Mouse (Mus musculus) lung, postnatal 0 days (tissue): ENCODE data around the gene Pcolce2. TPM values are rescaled to one million over a fixed set of nuclear protein-coding genes. Genes with fewer than 3 reads are reported as not detected.

Experiments
- ATAC-seq: fragments of 200-750 bp; cut with Nextera tagmentation; 2 replicates; pipeline ENCODE4 v1.8.0; 2017; ENCODE audit warnings: moderate library complexity
- DNase-seq: peaks from one replicate; pipeline ENCODE4 v3.0.0-alpha.2; 2016; ENCODE audit warnings: low spot score
- H3K27ac ChIP-seq: fragments of 300-500 bp; sonication (generic); 2 replicates; pipeline ENCODE4 v1.5.1; 2014; ENCODE audit warnings: antibody characterized with exemption, mild to moderate bottlenecking, low read length, mixed read lengths
- H3K27me3 ChIP-seq: fragments of 300-500 bp; sonication (generic); replicated peaks from 2 replicates; pipeline ENCODE4 v1.6.1; 2014; ENCODE audit warnings: low read length, mixed read lengths; ENCODE audit not compliant: insufficient read depth
- H3K36me3 ChIP-seq: fragments of 300-500 bp; sonication (generic); 2 replicates; pipeline ENCODE4 v1.6.1; 2014; ENCODE audit warnings: low read length, mixed read lengths; ENCODE audit not compliant: insufficient read depth
- H3K4me1 ChIP-seq: fragments of 300-500 bp; sonication (generic); 2 replicates; pipeline ENCODE4 v1.6.1; 2014; ENCODE audit warnings: antibody characterized with exemption, low read depth, low read length, mixed read lengths; ENCODE audit not compliant: insufficient read depth
- H3K4me2 ChIP-seq: fragments of 300-500 bp; sonication (generic); replicated peaks from 2 replicates; pipeline ENCODE4 v1.6.1; 2014; ENCODE audit warnings: low read depth, mild to moderate bottlenecking, low read length, moderate library complexity, mixed read lengths
- H3K4me3 ChIP-seq: fragments of 300-500 bp; sonication (generic); 2 replicates; pipeline ENCODE4 v1.5.1; 2014; ENCODE audit warnings: low read depth, low read length
- H3K9ac ChIP-seq: fragments of 300-500 bp; sonication (generic); replicated peaks from 2 replicates; pipeline ENCODE4 v1.6.1; 2014; ENCODE audit warnings: low read depth, mild to moderate bottlenecking
- H3K9me3 ChIP-seq: fragments of 300-500 bp; sonication (generic); 2 replicates; pipeline ENCODE4 v1.6.1; 2016; ENCODE audit warnings: low read length, mixed read lengths
- CTCF ChIP-seq: IDR thresholded peaks from 2 replicates; pipeline ENCODE4 v1.5.1; 2016; ENCODE audit warnings: antibody characterized with exemption, mild to moderate bottlenecking
- EP300 ChIP-seq: IDR thresholded peaks from 2 replicates; pipeline ENCODE4 v1.6.1; 2016; ENCODE audit warnings: antibody characterized with exemption, mild to moderate bottlenecking, control low read depth
- WGBS: fragments of 180-500 bp; shearing (Covaris S2); extraction: QIAGEN DNeasy Blood & Tissue Kit; methylation state at CpG from one replicate; pipeline ENCODE4 v1.1.7; 2014; 5-methylcytosine and 5-hydroxymethylcytosine counted together
- polyA plus RNA-seq: library from polyadenylated mRNA; unstranded; fragments of >200 nt; fragmentation: Nextera tagmentation; extraction: Ambion mirVana; gene quantifications from 2 replicates; pipeline ENCODE4 v1.2.1, GENCODE M21; 2015

Gene Pcolce2
- polyA plus RNA-seq, 1 experiment from 2014 or later: 52.1 TPM

GRCm38 (mm10) chr9:95645926-95646325 is 8.5 kb downstream of the Pcolce2 start:
- ATAC-seq: no peak
- Histone ChIP-seq H3K36me3 (no peaks in the 10 kb centered on the region), H3K4me3 (no peak overlapping the region), H3K9me3 (no peaks in the 10 kb centered on the region), H3K4me1 (no peaks in the 10 kb centered on the region), H3K27ac (no peak overlapping the region), H3K4me2 (no peak overlapping the region), H3K9ac (no peak overlapping the region), H3K27me3 (no peaks in the 10 kb centered on the region)
- no peak for DNase-seq
- 89% methylated on average over 8 of the region's 8 CpGs for WGBS
- TF ChIP-seq CTCF: no peak
- TF ChIP-seq EP300: no peak

- Histone ChIP-seq H3K36me3 (no peaks in the 10 kb centered on the region), H3K4me2 (no peak overlapping the region), H3K27ac (no peak overlapping the region), H3K4me3 (no peak overlapping the region), H3K9ac (no peak overlapping the region), H3K9me3 (no peaks in the 10 kb centered on the region), H3K27me3 (no peaks in the 10 kb centered on the region), H3K4me1 (no peaks in the 10 kb centered on the region)
- peak; percentile 16 for DNase-seq
- 70% methylated on average over 6 of the region's 6 CpGs for WGBS
- TF ChIP-seq EP300: no peak
- TF ChIP-seq CTCF: no peak
- ATAC-seq: no peak
Observed at GRCm38 (mm10) chr9:95653363-95653762, 16.0 kb downstream of the Pcolce2 start.

DNA sequence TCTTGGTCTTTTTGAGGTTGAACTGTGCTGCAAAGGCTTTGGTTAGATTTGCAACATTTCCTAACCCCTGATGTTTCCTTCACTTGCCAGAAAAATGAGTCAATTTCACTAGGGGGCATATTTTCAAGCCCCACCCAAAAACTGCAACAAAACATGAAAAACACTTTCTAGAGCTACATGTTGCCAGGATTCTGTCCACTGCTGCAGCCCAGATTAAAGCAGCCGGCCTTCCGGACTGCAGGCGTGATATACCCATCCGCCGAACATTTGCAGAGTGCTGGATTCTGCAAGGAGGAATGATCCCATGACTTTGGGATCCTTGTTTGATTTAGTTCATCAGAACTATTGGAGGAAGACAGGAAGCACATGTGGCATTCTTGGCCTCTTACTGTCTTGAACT is 17.0 kb downstream of the Pcolce2 start:
- H3K9ac ChIP-seq: no peak overlapping the region
- H3K9me3 ChIP-seq: no peaks in the 10 kb centered on the region
- ATAC-seq: peak; percentile 28; the same call in 1 of the 2 replicates
- H3K36me3 ChIP-seq: no peaks in the 10 kb centered on the region
- H3K27me3 ChIP-seq: no peaks in the 10 kb centered on the region
- no peaks in the 10 kb centered on the region for H3K4me1 ChIP-seq
- no peak overlapping the region for H3K4me3 ChIP-seq
- WGBS: 69% methylated on average over 5 of the region's 5 CpGs
- TF ChIP-seq EP300: no peak
- peak; percentile 9; the same call in 1 of the 2 replicates for TF ChIP-seq CTCF
- no peak overlapping the region for H3K4me2 ChIP-seq
- H3K27ac ChIP-seq: no peak overlapping the region
- DNase-seq: peak; percentile 55

GRCm38 (mm10) chr9:95657941-95658340 is 20.5 kb downstream of the Pcolce2 start:
- no peaks in the 10 kb centered on the region for H3K36me3 ChIP-seq
- H3K9ac ChIP-seq: no peak overlapping the region
- no peak for DNase-seq
- H3K4me1 ChIP-seq: no peaks in the 10 kb centered on the region
- no peak overlapping the region for H3K4me2 ChIP-seq
- TF ChIP-seq CTCF: no peak
- TF ChIP-seq EP300: no peak
- no peaks in the 10 kb centered on the region for H3K9me3 ChIP-seq
- H3K27ac ChIP-seq: no peak overlapping the region
- ATAC-seq: no peak
- no peaks in the 10 kb centered on the region for H3K27me3 ChIP-seq
- WGBS: 77% methylated on average over 2 of the region's 2 CpGs
- H3K4me3 ChIP-seq: no peak overlapping the region

DNA sequence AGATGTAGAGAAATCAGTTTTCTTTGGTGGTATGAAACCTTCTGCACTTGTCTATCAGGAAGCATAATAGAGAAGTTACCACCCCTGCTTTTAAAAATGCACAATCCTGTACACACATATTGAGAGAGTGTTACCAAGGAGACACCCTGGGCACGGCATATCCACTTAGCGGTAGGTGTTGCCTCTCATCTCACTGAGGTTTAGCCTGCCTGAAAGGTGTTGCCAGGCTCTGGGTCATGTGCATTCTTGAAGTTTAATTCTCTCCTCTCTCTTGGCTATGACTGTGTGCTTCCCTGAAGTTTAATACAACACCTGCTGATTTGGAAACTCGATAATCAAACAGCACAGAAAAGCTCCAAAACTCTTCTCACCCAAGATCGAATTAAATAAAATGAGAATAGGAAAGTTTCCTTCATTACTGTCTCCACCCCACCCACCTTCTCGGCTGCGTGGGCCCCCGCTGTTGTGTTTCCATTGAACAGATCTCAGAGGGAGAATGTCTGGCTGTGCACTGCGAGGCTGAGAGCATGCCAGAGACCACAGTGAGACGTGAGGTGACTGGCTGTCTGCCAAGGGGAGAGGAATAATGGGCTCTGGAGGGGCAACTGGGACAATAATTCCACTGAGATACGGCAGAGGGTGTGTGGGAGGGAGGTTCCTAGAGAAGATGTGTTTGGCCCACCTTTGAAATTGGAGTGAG is 27.0 kb downstream of the Pcolce2 start:
- no peaks in the 10 kb centered on the region for H3K9me3 ChIP-seq
- no peak overlapping the region for H3K9ac ChIP-seq
- H3K36me3 ChIP-seq: no peaks in the 10 kb centered on the region
- no peak for ATAC-seq
- no peak for TF ChIP-seq EP300
- no peak for TF ChIP-seq CTCF
- no peak for DNase-seq
- H3K27ac ChIP-seq: no peak overlapping the region
- H3K27me3 ChIP-seq: no peaks in the 10 kb centered on the region
- no peak overlapping the region for H3K4me3 ChIP-seq
- 51% methylated on average over 10 of the region's 10 CpGs for WGBS
- no peaks in the 10 kb centered on the region for H3K4me1 ChIP-seq
- H3K4me2 ChIP-seq: no peak overlapping the region

DNA sequence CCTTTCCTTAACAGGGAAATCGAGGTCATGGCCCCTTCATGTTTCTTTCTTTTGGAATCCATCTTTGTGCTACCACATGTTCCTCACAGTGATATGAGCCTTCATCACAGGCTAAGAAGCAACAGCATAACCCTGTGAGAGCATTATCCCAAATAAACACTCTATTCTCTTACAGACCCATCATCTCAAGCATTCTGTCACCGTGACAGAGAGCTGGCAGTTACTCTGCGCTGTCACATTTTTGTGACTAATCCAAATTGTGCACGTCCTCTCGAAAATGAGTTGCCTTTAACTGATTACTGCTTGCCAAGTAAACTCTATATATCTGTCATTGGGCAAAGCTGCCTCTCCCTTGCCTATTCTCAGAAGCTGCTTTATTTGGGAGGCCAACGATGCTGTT is 28.4 kb downstream of the Pcolce2 start:
- no peak overlapping the region for H3K27ac ChIP-seq
- 58% methylated on average over 6 of the region's 6 CpGs for WGBS

More for the DNA sequence above, 28.4 kb downstream of the Pcolce2 start:
- Histone ChIP-seq H3K36me3 (no peaks in the 10 kb centered on the region), H3K4me1 (no peaks in the 10 kb centered on the region), H3K27me3 (no peaks in the 10 kb centered on the region), H3K4me3 (no peak overlapping the region), H3K9me3 (no peaks in the 10 kb centered on the region), H3K4me2 (no peak overlapping the region), H3K9ac (no peak overlapping the region)
- TF ChIP-seq EP300 (no peak), CTCF (no peak)
- DNase-seq (peak; percentile 71), ATAC-seq (peak; percentile 83)
